Mouse (Mus musculus): Measurements from ENCODE around the gene Rabgap1l. TPM values are rescaled to one million over a fixed set of nuclear protein-coding genes. Genes with fewer than 3 reads are reported as not detected.

The Rabgap1l gene
- total and polyA plus RNA-seq, 2 experiments from 2014 or later = 27.4 to 140 TPM

DNA sequence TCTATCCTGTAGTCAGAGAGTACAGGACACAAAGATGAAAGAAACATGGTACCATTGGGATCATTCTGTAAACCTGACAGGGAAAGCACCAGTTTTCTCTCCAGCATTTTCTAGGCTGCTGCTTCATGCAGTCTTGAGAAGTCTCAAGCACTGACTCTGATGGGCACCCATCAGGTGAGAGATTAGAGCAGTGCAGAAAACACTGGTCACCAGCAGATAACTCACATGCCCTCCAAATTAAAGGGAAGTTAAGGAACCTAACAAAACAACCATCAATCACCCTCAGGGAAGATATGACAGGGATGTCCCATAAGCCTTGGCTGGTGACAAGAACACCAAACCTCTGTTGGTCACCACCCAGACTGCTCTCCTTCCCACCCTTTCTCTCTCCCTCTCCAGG, 285.2 kb downstream of the Rabgap1l start:
- H3K27me3 ChIP-seq (ENCODE audit: insufficient read depth, low read length) = no peaks in the 10 kb centered on the region
- H3K4me2 ChIP-seq (ENCODE audit: low read depth) = no peak overlapping the region
- DNase-seq (no peak), ATAC-seq (no peak)
- no peaks in the 10 kb centered on the region for H3K36me3 ChIP-seq (ENCODE audit: insufficient read depth)
- no peaks in the 10 kb centered on the region for H3K4me1 ChIP-seq (ENCODE audit: insufficient read depth)
- H3K27ac ChIP-seq (ENCODE audit: low read depth, low read length) = no peak overlapping the region
- no peak overlapping the region for H3K9ac ChIP-seq
- H3K4me3 ChIP-seq (ENCODE audit: low read depth, low read length) = no peak overlapping the region
- no peaks in the 10 kb centered on the region for H3K9me3 ChIP-seq (ENCODE audit: low read length)
- TF ChIP-seq CTCF (IDR thresholded peaks at IDR 0.05; ENCODE audit: low read depth) = no peak

DNA sequence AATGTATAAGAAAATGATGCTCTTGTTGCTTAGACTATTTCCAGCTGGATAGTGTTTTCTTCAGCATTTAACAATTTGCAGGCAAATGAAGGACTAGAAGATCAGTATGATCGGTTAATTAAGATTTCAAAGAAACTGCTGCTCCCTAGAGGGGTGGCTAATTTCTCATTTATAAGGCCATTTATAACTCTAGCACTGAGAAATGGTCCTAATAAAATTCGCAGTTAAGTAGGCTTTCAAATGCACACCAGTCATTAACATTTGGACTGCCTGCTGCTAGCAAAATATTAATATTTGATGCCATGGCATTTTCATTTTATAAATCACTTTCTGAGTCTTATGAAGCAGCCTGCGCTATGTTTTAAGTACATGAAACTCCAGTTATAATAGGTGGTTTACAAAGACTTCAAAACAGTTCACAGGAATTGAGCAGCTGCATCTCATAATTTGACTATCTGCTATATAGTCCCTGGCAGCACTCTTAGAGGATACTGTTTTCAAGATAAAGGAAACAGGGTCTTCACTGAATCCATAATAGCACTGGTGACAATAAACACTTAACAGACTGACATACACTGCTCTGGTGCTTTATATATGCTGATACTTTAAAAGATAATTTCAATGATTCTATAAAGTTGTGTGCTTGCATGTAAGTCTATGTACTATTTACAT, 296.0 kb downstream of the Rabgap1l start:
- H3K4me3 ChIP-seq (ENCODE audit: low read depth, low read length) = no peak overlapping the region
- DNase-seq = no peak
- ATAC-seq = no peak
- H3K4me1 ChIP-seq (ENCODE audit: insufficient read depth) = no peaks in the 10 kb centered on the region
- no peaks in the 10 kb centered on the region for H3K27me3 ChIP-seq (ENCODE audit: insufficient read depth, low read length)
- no peaks in the 10 kb centered on the region for H3K9me3 ChIP-seq (ENCODE audit: low read length)
- no peak overlapping the region for H3K9ac ChIP-seq
- no peak for TF ChIP-seq CTCF (IDR thresholded peaks at IDR 0.05; ENCODE audit: low read depth)
- H3K4me2 ChIP-seq (ENCODE audit: low read depth) = no peak overlapping the region
- 56% methylated on average over 3 of the region's 3 CpGs for WGBS
- H3K36me3 ChIP-seq (ENCODE audit: insufficient read depth) = no peaks in the 10 kb centered on the region
- H3K27ac ChIP-seq (ENCODE audit: low read depth, low read length) = no peak overlapping the region

DNA sequence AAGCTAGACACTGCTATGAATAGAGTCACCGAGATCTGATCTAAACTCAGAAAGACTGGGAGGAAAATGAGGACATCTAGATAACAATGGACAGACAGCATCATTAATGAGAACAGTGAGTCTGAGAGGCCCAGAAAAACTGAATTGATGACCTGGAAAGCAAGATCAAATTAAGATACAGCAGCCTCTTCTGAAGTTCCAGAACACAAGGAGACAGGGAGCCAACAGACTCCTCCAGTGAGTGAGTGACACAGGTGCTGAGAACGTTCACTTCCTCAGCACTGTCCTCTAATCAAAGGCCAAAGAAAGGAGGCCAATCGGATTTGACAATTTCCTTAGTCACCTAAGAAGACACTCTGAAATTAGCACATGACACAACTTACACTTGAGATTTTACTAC, 307.3 kb downstream of the Rabgap1l start:
- Histone ChIP-seq H3K36me3 (ENCODE audit: insufficient read depth) (no peaks in the 10 kb centered on the region), H3K4me3 (ENCODE audit: low read depth, low read length) (no peak overlapping the region), H3K4me2 (ENCODE audit: low read depth) (no peak overlapping the region), H3K9ac (no peak overlapping the region), H3K4me1 (ENCODE audit: insufficient read depth) (no peaks in the 10 kb centered on the region), H3K9me3 (ENCODE audit: low read length) (no peaks in the 10 kb centered on the region), H3K27ac (ENCODE audit: low read depth, low read length) (no peak overlapping the region), H3K27me3 (ENCODE audit: insufficient read depth, low read length) (no peaks in the 10 kb centered on the region)
- DNase-seq (no peak), ATAC-seq (no peak)
- TF ChIP-seq CTCF (IDR thresholded peaks at IDR 0.05; ENCODE audit: low read depth) = no peak
- 60% methylated on average over 3 of the region's 3 CpGs for WGBS

DNA sequence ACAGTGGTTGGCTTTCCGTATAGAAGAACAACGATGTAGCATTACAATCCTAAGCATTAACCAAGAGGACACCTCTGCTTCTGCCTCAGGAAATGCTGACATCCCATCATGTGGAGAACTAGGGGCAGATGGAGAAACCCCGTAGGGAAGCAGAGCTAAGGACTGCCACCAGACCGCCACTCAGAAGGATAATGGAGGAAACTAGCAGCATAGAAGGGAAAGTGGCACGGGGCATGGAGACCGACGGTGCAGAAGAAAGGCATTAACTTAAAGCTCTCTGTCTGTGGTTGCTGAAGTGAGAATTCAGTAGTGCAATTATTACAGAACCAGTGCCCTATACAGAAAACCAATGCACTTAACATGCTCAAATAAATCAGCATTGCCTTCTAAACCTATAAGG, 308.0 kb downstream of the Rabgap1l start:
- Histone ChIP-seq H3K4me1 (ENCODE audit: insufficient read depth) (no peaks in the 10 kb centered on the region), H3K27ac (ENCODE audit: low read depth, low read length) (no peak overlapping the region), H3K4me2 (ENCODE audit: low read depth) (no peak overlapping the region), H3K9ac (no peak overlapping the region), H3K4me3 (ENCODE audit: low read depth, low read length) (no peak overlapping the region), H3K36me3 (ENCODE audit: insufficient read depth) (no peaks in the 10 kb centered on the region), H3K9me3 (ENCODE audit: low read length) (no peaks in the 10 kb centered on the region), H3K27me3 (ENCODE audit: insufficient read depth, low read length) (no peaks in the 10 kb centered on the region)
- TF ChIP-seq CTCF (IDR thresholded peaks at IDR 0.05; ENCODE audit: low read depth) = no peak
- ATAC-seq (no peak), DNase-seq (no peak)
- WGBS = 51% methylated on average over 7 of the region's 7 CpGs

DNA sequence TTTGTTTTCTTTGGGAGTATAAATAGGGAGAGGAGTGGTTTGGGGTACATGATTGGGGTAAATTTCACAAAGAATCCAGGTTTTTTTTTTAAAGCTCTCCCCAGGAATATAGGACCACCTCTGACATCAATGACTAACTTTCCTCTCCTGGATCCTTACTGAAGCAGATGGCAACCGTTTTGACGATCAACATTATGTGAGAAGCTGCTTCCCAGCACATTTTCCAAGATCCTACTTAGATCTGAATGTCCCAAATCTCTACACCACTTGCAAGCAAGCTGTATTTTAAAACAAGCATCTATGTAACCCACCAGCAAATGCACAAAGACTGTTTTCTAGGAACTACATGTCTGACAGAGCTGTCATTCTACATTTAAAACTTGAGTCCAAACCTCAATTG, 311.4 kb downstream of the Rabgap1l start:
- 59% methylated on average over 2 of the region's 2 CpGs for WGBS
- DNase-seq = no peak
- no peak overlapping the region for H3K9ac ChIP-seq
- no peak overlapping the region for H3K27ac ChIP-seq (ENCODE audit: low read depth, low read length)
- ATAC-seq = no peak
- H3K36me3 ChIP-seq (ENCODE audit: insufficient read depth) = no peaks in the 10 kb centered on the region
- no peak for TF ChIP-seq CTCF (IDR thresholded peaks at IDR 0.05; ENCODE audit: low read depth)
- no peaks in the 10 kb centered on the region for H3K9me3 ChIP-seq (ENCODE audit: low read length)
- no peak overlapping the region for H3K4me2 ChIP-seq (ENCODE audit: low read depth)
- no peaks in the 10 kb centered on the region for H3K27me3 ChIP-seq (ENCODE audit: insufficient read depth, low read length)
- no peak overlapping the region for H3K4me3 ChIP-seq (ENCODE audit: low read depth, low read length)
- H3K4me1 ChIP-seq (ENCODE audit: insufficient read depth) = no peaks in the 10 kb centered on the region

DNA sequence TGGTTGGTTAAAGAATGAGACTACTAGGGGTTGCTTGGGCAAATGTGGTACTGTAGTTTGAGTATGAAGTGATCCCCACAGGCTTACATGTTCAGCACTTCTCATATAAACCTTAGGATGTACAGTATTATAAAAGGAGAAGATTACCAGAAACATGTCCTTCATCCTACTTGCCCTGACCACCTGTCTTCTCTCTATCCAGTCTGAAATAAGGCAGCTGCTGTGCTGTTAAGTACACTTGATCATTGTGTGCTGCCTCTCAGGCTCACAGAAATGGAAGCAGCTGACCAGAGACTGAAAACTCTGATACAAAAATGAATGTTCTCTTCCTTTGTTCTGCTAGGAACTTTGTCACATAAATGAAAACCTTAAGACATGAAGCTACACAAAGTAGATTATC, 325.6 kb downstream of the Rabgap1l start:
- ATAC-seq (no peak), DNase-seq (no peak)
- H3K27me3 ChIP-seq (ENCODE audit: insufficient read depth, low read length) = no peaks in the 10 kb centered on the region
- H3K9ac ChIP-seq = no peak overlapping the region
- H3K27ac ChIP-seq (ENCODE audit: low read depth, low read length) = no peak overlapping the region
- no peak overlapping the region for H3K4me3 ChIP-seq (ENCODE audit: low read depth, low read length)
- no peaks in the 10 kb centered on the region for H3K36me3 ChIP-seq (ENCODE audit: insufficient read depth)
- no peak overlapping the region for H3K4me2 ChIP-seq (ENCODE audit: low read depth)
- H3K4me1 ChIP-seq (ENCODE audit: insufficient read depth) = no peaks in the 10 kb centered on the region
- no peak for TF ChIP-seq CTCF (IDR thresholded peaks at IDR 0.05; ENCODE audit: low read depth)
- H3K9me3 ChIP-seq (ENCODE audit: low read length) = no peaks in the 10 kb centered on the region

DNA sequence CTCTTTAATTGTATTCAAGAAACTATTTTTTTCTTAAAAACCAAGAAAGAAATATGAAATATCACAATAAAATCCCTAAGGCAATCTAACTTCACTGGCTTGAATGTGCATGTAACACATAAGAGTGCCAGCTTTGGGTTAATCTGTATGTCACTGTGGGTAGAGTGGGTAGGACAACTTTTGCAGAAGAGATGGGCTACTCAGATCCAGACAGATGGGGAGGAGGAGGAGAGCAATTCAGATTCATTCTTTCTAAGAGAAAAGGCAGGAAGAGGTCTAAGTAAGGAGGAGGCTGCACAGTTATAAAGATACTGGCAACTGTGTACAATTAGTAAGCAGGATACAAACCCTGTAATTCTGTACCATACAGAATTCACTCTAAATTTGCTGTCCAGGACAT, 327.8 kb downstream of the Rabgap1l start:
- TF ChIP-seq CTCF (IDR thresholded peaks at IDR 0.05; ENCODE audit: low read depth) = no peak
- Histone ChIP-seq H3K36me3 (ENCODE audit: insufficient read depth) (no peaks in the 10 kb centered on the region), H3K4me2 (ENCODE audit: low read depth) (no peak overlapping the region), H3K9me3 (ENCODE audit: low read length) (no peaks in the 10 kb centered on the region), H3K27ac (ENCODE audit: low read depth, low read length) (no peak overlapping the region), H3K27me3 (ENCODE audit: insufficient read depth, low read length) (no peaks in the 10 kb centered on the region), H3K9ac (no peak overlapping the region), H3K4me1 (ENCODE audit: insufficient read depth) (no peaks in the 10 kb centered on the region), H3K4me3 (ENCODE audit: low read depth, low read length) (no peak overlapping the region)
- DNase-seq (no peak), ATAC-seq (no peak)

DNA sequence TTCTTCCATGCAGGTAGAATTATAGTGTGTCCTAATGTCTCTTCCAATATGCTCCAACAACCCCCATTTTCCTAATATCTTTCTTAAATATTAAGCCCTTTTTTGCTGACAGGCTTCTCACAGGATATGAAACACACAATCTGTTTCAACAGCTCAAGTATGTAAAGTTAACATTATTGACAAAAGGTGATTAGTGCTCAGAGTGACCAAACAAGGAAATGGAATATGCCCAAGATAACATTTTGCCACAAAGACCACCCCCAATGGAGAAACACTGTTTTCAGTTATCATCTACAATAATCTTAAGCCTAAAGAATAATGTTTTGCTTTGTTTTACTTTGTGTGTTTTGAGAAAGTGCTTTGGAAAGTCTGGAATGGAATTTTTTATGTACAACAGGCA, 328.9 kb downstream of the Rabgap1l start:
- Histone ChIP-seq H3K4me2 (ENCODE audit: low read depth) (no peak overlapping the region), H3K9me3 (ENCODE audit: low read length) (no peaks in the 10 kb centered on the region), H3K27me3 (ENCODE audit: insufficient read depth, low read length) (no peaks in the 10 kb centered on the region), H3K4me1 (ENCODE audit: insufficient read depth) (no peaks in the 10 kb centered on the region), H3K4me3 (ENCODE audit: low read depth, low read length) (no peak overlapping the region), H3K36me3 (ENCODE audit: insufficient read depth) (no peaks in the 10 kb centered on the region), H3K27ac (ENCODE audit: low read depth, low read length) (no peak overlapping the region), H3K9ac (no peak overlapping the region)
- DNase-seq (no peak), ATAC-seq (no peak)
- no peak for TF ChIP-seq CTCF (IDR thresholded peaks at IDR 0.05; ENCODE audit: low read depth)

Data from forebrain, postnatal 0 days (tissue).